Mouse (Mus musculus) MEL (cell line): ENCODE measurements at regions not wholly inside any gene's neighbourhood (a gene's known extent, or its start where the extent isn't known, plus 50 kb on each side); places are given as distances from the start of the nearest gene placed in this dataset.

ENCODE experiments used
- CTCF ChIP-seq, 3 experiments: IDR thresholded peaks in 2 of 3; conservative IDR thresholded peaks in 1 of 3; 2 replicates each; pipeline ENCODE4 v1.5.1; 2011 to 2012; ENCODE audit warnings: low read length in 3 of 3, low read depth in 2 of 3, mild to moderate bottlenecking in 2 of 3, improper control_type of control experiment in 1 of 3, inconsistent platforms in 1 of 3, mixed read lengths in 1 of 3, moderate library complexity in 1 of 3; ENCODE audit not compliant: control insufficient read depth in 1 of 3, insufficient read depth in 1 of 3, poor library complexity in 1 of 3, severe bottlenecking in 1 of 3
- SMC3 ChIP-seq: IDR thresholded peaks from 2 replicates; pipeline ENCODE4 v1.6.1; 2011; ENCODE audit warnings: low read depth, low read length, improper control_type of control experiment

DNA sequence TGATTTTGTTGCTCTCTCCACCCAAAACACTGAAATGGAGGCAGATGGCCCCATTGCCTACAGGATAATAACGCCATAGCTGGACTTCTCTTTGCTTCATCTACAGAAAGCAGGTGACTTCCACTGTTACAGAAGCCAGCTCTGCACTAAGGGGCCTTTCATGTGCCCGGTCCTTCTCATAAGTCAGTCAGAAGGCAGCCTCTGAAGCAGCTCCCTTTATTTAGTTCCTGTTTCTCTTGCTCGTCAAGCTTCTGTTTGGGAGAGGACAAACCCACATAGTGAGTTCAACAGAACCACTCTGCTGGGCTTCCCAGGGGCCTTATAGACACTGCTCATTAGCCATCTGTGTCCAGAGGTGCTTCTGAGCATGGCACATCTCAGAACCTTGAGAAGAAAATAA is 205.1 kb upstream of the Hhip start:
- TF ChIP-seq SMC3, result no peak
- TF ChIP-seq CTCF (IDR thresholded peaks at IDR 0.05 in 2 of 3, conservative IDR thresholded peaks at IDR 0.05 in 1 of 3; ENCODE audit: control insufficient read depth in 1 of 3, insufficient read depth in 1 of 3, low read depth in 2 of 3, low read length in 3 of 3, poor library complexity in 1 of 3, severe bottlenecking in 1 of 3), result no peak
